ENCODE assay signal across 23 mouse cellular contexts in genomic region chr3:59167417-59168054, GRCm38 (mm10). TPM values are rescaled to one million over a fixed set of nuclear protein-coding genes. Genes with fewer than 3 reads are reported as not detected.
DNase-seq lines count a peak whose midpoint lies in the region; ATAC-seq lines count a peak whose summit lies in the region.
"Had no signal": no experiment of that assay in that cellular context is flagged by ENCODE, and none has a peak within 500 bp of the region (broad histone marks: within the 10 kb centered on the region; RNA-seq: fewer than 3 reads in every experiment).

No protein-coding gene starts in this region.

- H3K4me1 ChIP-seq in kidney, embryonic 14.5 days (ENCODE audit: control insufficient read depth, insufficient read depth, low read length) = peaks cover 7% of the 10 kb centered on the region; the same call in 1 of the 2 replicates
- H3K4me1 ChIP-seq in lung, embryonic 16.5 days (replicated peaks; ENCODE audit: control insufficient read depth, insufficient read depth, low read length) = peaks cover 5% of the 10 kb centered on the region
- H3K4me1 ChIP-seq: forebrain, embryonic 13.5 days; hindbrain, embryonic 12.5 days had no signal

- no peaks in the 10 kb centered on the region for H3K36me3 ChIP-seq in kidney, embryonic 14.5 days (ENCODE audit: control insufficient read depth, insufficient read depth, low read length)
- no peaks in the 10 kb centered on the region for H3K36me3 ChIP-seq in lung, embryonic 16.5 days (ENCODE audit: control insufficient read depth, insufficient read depth, low read length)
- H3K36me3 ChIP-seq: G1E; hindbrain, embryonic 12.5 days had no signal

- H3K27me3 ChIP-seq in kidney, embryonic 14.5 days (ENCODE audit: control insufficient read depth, insufficient read depth, low read length) = no peaks in the 10 kb centered on the region
- H3K27me3 ChIP-seq in lung, embryonic 16.5 days (ENCODE audit: control insufficient read depth, insufficient read depth, low read depth, low read length) = no peaks in the 10 kb centered on the region
- H3K27me3 ChIP-seq: forebrain, embryonic 13.5 days; hindbrain, embryonic 12.5 days had no signal

- peak; percentile 28; the same call in 1 of the 2 replicates for ATAC-seq in kidney, embryonic 14.5 days (ENCODE audit: low FRiP score, low TSS enrichment)
- ATAC-seq in lung, embryonic 16.5 days (ENCODE audit: low read depth) = peak; percentile 93
- ATAC-seq: CD4-positive, CD25-positive, alpha-beta regulatory T cell, adult 4 months; forebrain, embryonic 13.5 days; inflammation-experienced regulatory T-cells, adult 6 months had no signal

- H3K4me3 ChIP-seq in kidney, embryonic 14.5 days (ENCODE audit: low read length) = no peak overlapping the region
- no peak overlapping the region for H3K4me3 ChIP-seq in lung, embryonic 16.5 days (ENCODE audit: low read length)
- H3K4me3 ChIP-seq: forebrain, embryonic 13.5 days; hindbrain, embryonic 12.5 days had no signal

- H3K9me3 ChIP-seq in kidney, embryonic 14.5 days (ENCODE audit: control insufficient read depth, low read length) = no peaks in the 10 kb centered on the region
- no peaks in the 10 kb centered on the region for H3K9me3 ChIP-seq in lung, embryonic 16.5 days (ENCODE audit: control insufficient read depth, low read length)
- H3K9me3 ChIP-seq: forebrain, embryonic 13.5 days; G1E; hindbrain, embryonic 12.5 days had no signal

- H3K27ac ChIP-seq in kidney, embryonic 14.5 days (ENCODE audit: low read depth, low read length) = no peak overlapping the region
- peak overlapping the region; percentile 84 for H3K27ac ChIP-seq in lung, embryonic 16.5 days (ENCODE audit: low read length)
- H3K27ac ChIP-seq: forebrain, embryonic 13.5 days; hindbrain, embryonic 12.5 days; macrophage had no signal

- 53% methylated on average over 2 of the region's 2 CpGs for WGBS in kidney, embryonic 14.5 days
- WGBS in lung, embryonic 16.5 days = 30% methylated on average over 2 of the region's 2 CpGs

- DNase-seq in kidney, adult 9 months = no peak
- no peak for DNase-seq in lung, adult 18-20 months
- DNase-seq in lung, postnatal 10 days = peak; percentile 69
- DNase-seq in telencephalon, adult 2 months (ENCODE audit: low read depth, low spot score) = peak; percentile 39
- DNase-seq in right cerebral cortex, postnatal 14 days = no peak
- DNase-seq: cerebellum, postnatal 10 days; embryo, embryonic 11 days; kidney, postnatal 36 days; layer of hippocampus, postnatal 36 days; left cerebral cortex, postnatal 4 days; thymus, postnatal 25 days had no signal

- H3K4me2 ChIP-seq in kidney, embryonic 14.5 days (replicated peaks; ENCODE audit: low read depth, low read length) = no peak overlapping the region
- H3K4me2 ChIP-seq in lung, embryonic 16.5 days (ENCODE audit: low read depth, low read length) = no peak overlapping the region
- H3K4me2 ChIP-seq: forebrain, embryonic 13.5 days; hindbrain, embryonic 12.5 days; midbrain, embryonic 11.5 days had no signal

- no peak overlapping the region for H3K9ac ChIP-seq in kidney, embryonic 14.5 days (ENCODE audit: low read depth, low read length)
- H3K9ac ChIP-seq in lung, embryonic 16.5 days (ENCODE audit: low read length) = no peak overlapping the region
- H3K9ac ChIP-seq: forebrain, embryonic 13.5 days; hindbrain, embryonic 12.5 days had no signal

RNA-seq across cellular contexts. Expression of gene P2ry14, which starts 14.1 kb away (rescaled TPM):
- 1.8 and 2.3 TPM in 2 replicates for polyA plus RNA-seq in kidney, embryonic 14.5 days (2014; fragmentation: Nextera tagmentation; extraction: Ambion mirVana)
- 29.7 and 31.3 TPM in 2 replicates for polyA plus RNA-seq in lung, embryonic 16.5 days (2015; fragmentation: Nextera tagmentation; extraction: Ambion mirVana)
- polyA plus RNA-seq: G1E had no signal

RNA-seq across cellular contexts. Expression of gene Gpr87, which starts 27.4 kb away (rescaled TPM):
- 0.34 TPM in 1 of 2 replicates, not detected in the other for polyA plus RNA-seq in kidney, embryonic 14.5 days (2014; fragmentation: Nextera tagmentation; extraction: Ambion mirVana)
- 0.20 TPM in 1 of 2 replicates, not detected in the other for polyA plus RNA-seq in lung, embryonic 16.5 days (2015; fragmentation: Nextera tagmentation; extraction: Ambion mirVana)
- polyA plus RNA-seq: CD4-positive, CD25-positive, alpha-beta regulatory T cell, adult 4 months; G1E; heart, embryonic 14.5 days; hindbrain, embryonic 12.5 days; inflammation-experienced regulatory T-cells, adult 6 months; liver, adult 2 months; macrophage; small intestine, adult 2 months had no signal

RNA-seq across cellular contexts. Expression of gene P2ry13, which starts 43.1 kb away (rescaled TPM):
- polyA plus RNA-seq in kidney, embryonic 14.5 days (2014; fragmentation: Nextera tagmentation; extraction: Ambion mirVana) = 0.14 and 0.62 TPM in 2 replicates
- polyA plus RNA-seq in lung, embryonic 16.5 days (2015; fragmentation: Nextera tagmentation; extraction: Ambion mirVana) = 1.5 and 1.7 TPM in 2 replicates
- polyA plus RNA-seq: G1E had no signal

Comparison
In these comparisons a context has a peak if more than half of its experiments do, and no peak if none do; other contexts are left out.
1. DNase-seq: peak in lung, postnatal 10 days (single experiment) and telencephalon, adult 2 months (single experiment); none in kidney, adult 9 months (single experiment), lung, adult 18-20 months (0 of 2) and right cerebral cortex, postnatal 14 days (single experiment).